Mouse (Mus musculus) MEL (cell line): ENCODE measurements around the gene Phlda3. TPM values are rescaled to one million over a fixed set of nuclear protein-coding genes. Genes with fewer than 3 reads are reported as not detected.
A peak's percentile ranks its signal among the peaks of the same experiment; 100 is the strongest.

Experiments used
- DNase-seq: peaks from one replicate; pipeline ENCODE4 v3.0.0; 2011; ENCODE audit warnings: low read depth, low spot score
- H3K27ac ChIP-seq: 2 replicates; pipeline ENCODE4 v1.5.1; 2012; ENCODE audit warnings: low read depth, mild to moderate bottlenecking, control low read depth, low read length, moderate library complexity; ENCODE audit not compliant: control insufficient read depth
- H3K27me3 ChIP-seq, 2 experiments: fragments of 150-350 bp in 1 of 2; sonication (generic) in 1 of 2; 2 replicates each; pipeline ENCODE4 v1.6.1; 2012; ENCODE audit warnings: low read length in 2 of 2, mild to moderate bottlenecking in 2 of 2, improper control_type of control experiment in 1 of 2, moderate library complexity in 1 of 2; ENCODE audit not compliant: insufficient read depth in 2 of 2, control insufficient read depth in 1 of 2
- H3K36me3 ChIP-seq, 2 experiments: 2 replicates each; pipeline ENCODE4 v1.6.1; 2012 to 2014; ENCODE audit warnings: low read length in 2 of 2, improper control_type of control experiment in 1 of 2, inconsistent platforms in 1 of 2, mild to moderate bottlenecking in 1 of 2; ENCODE audit not compliant: insufficient read depth in 2 of 2, control insufficient read depth in 1 of 2
- H3K4me1 ChIP-seq, 2 experiments: fragments of 150-350 bp in 1 of 2; sonication (generic) in 1 of 2; 2 replicates each; pipeline ENCODE4 v1.6.1; 2012; ENCODE audit warnings: low read length in 2 of 2, improper control_type of control experiment in 1 of 2, mild to moderate bottlenecking in 1 of 2; ENCODE audit not compliant: insufficient read depth in 2 of 2, control insufficient read depth in 1 of 2
- H3K4me3 ChIP-seq, 2 experiments: fragments of 150-350 bp in 1 of 2; sonication (generic) in 1 of 2; 2 replicates each; pipeline ENCODE4 v1.5.1; 2012; ENCODE audit warnings: low read depth in 2 of 2, low read length in 2 of 2, mild to moderate bottlenecking in 2 of 2, moderate library complexity in 2 of 2, control low read depth in 1 of 2, improper control_type of control experiment in 1 of 2; ENCODE audit not compliant: control insufficient read depth in 1 of 2, insufficient read depth in 1 of 2
- H3K79me2 ChIP-seq: 2 replicates; pipeline ENCODE4 v1.6.1; 2012; ENCODE audit warnings: mild to moderate bottlenecking, low read length, moderate library complexity; ENCODE audit not compliant: control insufficient read depth, poor library complexity, insufficient read depth
- H3K9ac ChIP-seq: 2 replicates; pipeline ENCODE4 v1.6.1; 2012; ENCODE audit warnings: low read depth, mild to moderate bottlenecking, control low read depth, low read length, moderate library complexity; ENCODE audit not compliant: control insufficient read depth, poor library complexity, severe bottlenecking
- H3K9me3 ChIP-seq: fragments of 150-350 bp; sonication (generic); replicated peaks from 2 replicates; pipeline ENCODE4 v1.6.1; 2012; ENCODE audit warnings: mild to moderate bottlenecking, low read length, improper control_type of control experiment, moderate library complexity; ENCODE audit not compliant: insufficient read depth
- BHLHE40 ChIP-seq: IDR thresholded peaks from 2 replicates; pipeline ENCODE4 v1.6.1; 2012; ENCODE audit warnings: low read depth, mild to moderate bottlenecking, inconsistent platforms, low read length, improper control_type of control experiment, borderline replicate concordance
- CHD1 ChIP-seq: IDR thresholded peaks from 2 replicates; pipeline ENCODE4 v1.6.1; 2012; ENCODE audit warnings: low read depth, mild to moderate bottlenecking, inconsistent platforms, low read length, improper control_type of control experiment
- EP300 ChIP-seq, 2 experiments: IDR thresholded peaks; 2 replicates each; pipeline ENCODE4 v1.6.1; 2011; ENCODE audit warnings: improper control_type of control experiment in 2 of 2, low read length in 2 of 2, low read depth in 1 of 2, mild to moderate bottlenecking in 1 of 2
- ETS1 ChIP-seq: IDR thresholded peaks from 2 replicates; pipeline ENCODE4 v1.6.1; 2012; ENCODE audit warnings: low read depth, mild to moderate bottlenecking, inconsistent platforms, low read length, improper control_type of control experiment, moderate library complexity
- GATA1 ChIP-seq: IDR thresholded peaks from 2 replicates; pipeline ENCODE4 v1.6.1; 2011; ENCODE audit warnings: low read depth, low read length, improper control_type of control experiment
- HCFC1 ChIP-seq: IDR thresholded peaks from 2 replicates; pipeline ENCODE4 v1.6.1; 2012; ENCODE audit warnings: low read depth, mild to moderate bottlenecking, inconsistent platforms, low read length, improper control_type of control experiment, moderate library complexity
- JUND ChIP-seq: IDR thresholded peaks from 2 replicates; pipeline ENCODE4 v1.6.1; 2011; ENCODE audit warnings: low read depth, mild to moderate bottlenecking, improper control_type of control experiment, low read length
- KAT2A ChIP-seq: conservative IDR thresholded peaks from 2 replicates; pipeline ENCODE4 v1.6.1; 2012; ENCODE audit warnings: low read depth, low read length, improper control_type of control experiment, inconsistent platforms
- MAX ChIP-seq: IDR thresholded peaks from 2 replicates; pipeline ENCODE4 v1.6.1; 2011; ENCODE audit warnings: low read length, improper control_type of control experiment
- MEF2A ChIP-seq: IDR thresholded peaks from 2 replicates; pipeline ENCODE4 v1.6.1; 2014; ENCODE audit warnings: low read depth, mild to moderate bottlenecking, inconsistent platforms, low read length, improper control_type of control experiment; ENCODE audit not compliant: poor library complexity, insufficient replicate concordance, severe bottlenecking; ENCODE audit errors: extremely low read depth
- MYC ChIP-seq: IDR thresholded peaks from 2 replicates; pipeline ENCODE4 v1.6.1; 2011; ENCODE audit warnings: low read depth, mild to moderate bottlenecking, low read length, improper control_type of control experiment, moderate library complexity
- NRF1 ChIP-seq: IDR thresholded peaks from 2 replicates; pipeline ENCODE4 v1.6.1; 2014; ENCODE audit warnings: low read depth, mild to moderate bottlenecking, inconsistent platforms, low read length, improper control_type of control experiment, moderate library complexity; ENCODE audit not compliant: poor library complexity, insufficient read depth, severe bottlenecking
- POLR2A ChIP-seq, 2 experiments: IDR thresholded peaks; 2 replicates each; pipeline ENCODE4 v1.6.1; 2011 to 2012; ENCODE audit warnings: low read length in 2 of 2, mild to moderate bottlenecking in 2 of 2, control low read depth in 1 of 2, improper control_type of control experiment in 1 of 2, low read depth in 1 of 2, moderate library complexity in 1 of 2; ENCODE audit not compliant: control insufficient read depth in 1 of 2, insufficient read depth in 1 of 2, poor library complexity in 1 of 2
- RAD21 ChIP-seq: IDR thresholded peaks from 2 replicates; pipeline ENCODE4 v1.6.1; 2011; ENCODE audit warnings: mild to moderate bottlenecking, low read depth, low read length, improper control_type of control experiment
- RCOR1 ChIP-seq: IDR thresholded peaks from 2 replicates; pipeline ENCODE4 v1.6.1; 2012; ENCODE audit warnings: low read depth, mild to moderate bottlenecking, inconsistent platforms, low read length, improper control_type of control experiment
- TAL1 ChIP-seq: IDR thresholded peaks from 2 replicates; pipeline ENCODE4 v1.6.1; 2012; ENCODE audit warnings: mild to moderate bottlenecking, inconsistent platforms, low read length, moderate library complexity, mixed read lengths
- TBP ChIP-seq: IDR thresholded peaks from 2 replicates; pipeline ENCODE4 v1.8.0; 2011; ENCODE audit warnings: low read depth, low read length, improper control_type of control experiment
- TCF12 ChIP-seq: IDR thresholded peaks from 2 replicates; pipeline ENCODE4 v1.6.1; 2014; ENCODE audit warnings: low read depth, mild to moderate bottlenecking, inconsistent platforms, low read length, improper control_type of control experiment, moderate library complexity
- UBTF ChIP-seq: IDR thresholded peaks from 2 replicates; pipeline ENCODE4 v1.6.1; 2012; ENCODE audit warnings: low read depth, mild to moderate bottlenecking, inconsistent platforms, low read length, improper control_type of control experiment, moderate library complexity, borderline replicate concordance; ENCODE audit not compliant: insufficient read depth
- USF1 ChIP-seq: IDR thresholded peaks from 2 replicates; pipeline ENCODE4 v1.6.1; 2014; ENCODE audit warnings: low read depth, mild to moderate bottlenecking, inconsistent platforms, low read length, improper control_type of control experiment, moderate library complexity
- ZMIZ1 ChIP-seq: IDR thresholded peaks from 2 replicates; pipeline ENCODE4 v1.6.1; 2012; ENCODE audit warnings: low read depth, mild to moderate bottlenecking, inconsistent platforms, low read length, improper control_type of control experiment, moderate library complexity
- ZNF384 ChIP-seq: IDR thresholded peaks from 2 replicates; pipeline ENCODE4 v1.6.1; 2012; ENCODE audit warnings: low read depth, mild to moderate bottlenecking, inconsistent platforms, low read length, improper control_type of control experiment
- polyA plus RNA-seq, 2 experiments: library from polyadenylated mRNA; stranded (reverse) in 1 of 2; unstranded in 1 of 2; fragments of >175 nt in 1 of 2; fragments of >200 nt in 1 of 2; gene quantifications; 2 replicates each; pipeline versions ENCODE4 v1.2.1 to v1.2.4; 2012; ENCODE audit warnings: low replicate concordance in 2 of 2, low read depth in 1 of 2; ENCODE audit not compliant: insufficient read length in 2 of 2, insufficient read depth in 1 of 2, missing spikeins in 1 of 2
- total RNA-seq: library from RNA; depleted of rRNA; stranded (reverse); fragments of 300-350 nt; gene quantifications from 2 replicates; pipeline ENCODE4 v1.2.3, GENCODE M21; 2012

Phlda3 gene
- total and polyA plus RNA-seq, 3 experiments = 7.7 to 20.0 TPM; not detected in 1

DNA sequence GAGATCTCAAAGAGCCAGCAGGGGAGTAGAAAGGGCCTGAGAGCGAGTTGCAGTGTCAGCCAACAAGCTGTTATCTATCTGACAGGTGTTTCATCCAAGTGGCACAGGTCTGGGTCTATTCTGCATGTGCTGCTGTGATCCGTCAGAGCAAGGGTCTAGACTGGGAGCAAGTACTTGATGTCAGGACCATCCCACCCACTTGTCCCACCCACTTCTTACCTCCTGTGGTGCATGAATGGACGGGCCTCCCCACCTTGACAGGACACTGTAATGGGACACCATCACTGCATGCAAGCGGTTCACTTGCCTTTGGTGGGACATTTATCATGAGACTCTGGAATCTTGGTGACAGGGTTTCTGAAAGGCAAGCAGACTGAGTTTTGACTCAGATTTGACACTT is 36.1 kb upstream of the Phlda3 start:
- DNase-seq = no peak
- H3K4me1 ChIP-seq = peaks cover 2 to 19% of the 10 kb centered on the region in 2 experiments; a peak in 3 of 4 replicates
- no peaks in the 10 kb centered on the region for H3K27me3 ChIP-seq
- TF ChIP-seq POLR2A (IDR thresholded peaks at IDR 0.05; ENCODE audit: control insufficient read depth in 1 of 2, insufficient read depth in 1 of 2, low read depth in 1 of 2, low read length in 2 of 2, poor library complexity in 1 of 2) = no peak
- TF ChIP-seq ZMIZ1 = no peak
- no peak for TF ChIP-seq KAT2A
- no peak for TF ChIP-seq RCOR1
- no peak for TF ChIP-seq TCF12
- TF ChIP-seq EP300 (IDR thresholded peaks at IDR 0.05; ENCODE audit: low read depth in 1 of 2, low read length in 2 of 2) = no peak
- TF ChIP-seq USF1 = no peak
- no peak for TF ChIP-seq MYC
- no peak for TF ChIP-seq ZNF384
- no peak for TF ChIP-seq BHLHE40
- TF ChIP-seq MEF2A = no peak
- no peak for TF ChIP-seq JUND
- no peak for TF ChIP-seq UBTF
- TF ChIP-seq TAL1 = no peak
- TF ChIP-seq HCFC1 = no peak
- no peak for TF ChIP-seq CHD1
- no peak for TF ChIP-seq MAX
- no peak for TF ChIP-seq RAD21
- no peaks in the 10 kb centered on the region for H3K9me3 ChIP-seq
- peak overlapping the region; percentile 88 for H3K9ac ChIP-seq
- peaks cover 0 to 7% of the 10 kb centered on the region in 2 experiments; a peak in 2 of 4 replicates for H3K36me3 ChIP-seq
- no peak overlapping the region; the same call in 1 of the 2 replicates for H3K27ac ChIP-seq
- peak overlapping the region; percentile 79 to 85 for H3K4me3 ChIP-seq
- H3K79me2 ChIP-seq = peaks cover 1% of the 10 kb centered on the region; the same call in 1 of the 2 replicates

- H3K79me2 ChIP-seq = peaks cover 1% of the 10 kb centered on the region; the same call in 1 of the 2 replicates
- H3K4me1 ChIP-seq = peaks cover 2 to 16% of the 10 kb centered on the region in 2 experiments; a peak in 3 of 4 replicates
- H3K27me3 ChIP-seq = no peaks in the 10 kb centered on the region
- no peak overlapping the region for H3K27ac ChIP-seq
- H3K9ac ChIP-seq = no peak overlapping the region
- no peak overlapping the region for H3K4me3 ChIP-seq
- H3K9me3 ChIP-seq = no peaks in the 10 kb centered on the region
- TF ChIP-seq GATA1 (no peak), NRF1 (no peak), TBP (no peak), ZMIZ1 (no peak), JUND (no peak), ETS1 (no peak), ZNF384 (no peak)
- TF ChIP-seq, all 39 proteins: peak for 0
- H3K36me3 ChIP-seq = peaks cover 0 to 5% of the 10 kb centered on the region in 2 experiments; a peak in 2 of 4 replicates
- DNase-seq = no peak
These were observed 35.6 kb upstream of the Phlda3 start for GRCm38 (mm10) chr1:135730296-135730695.
